Mouse (Mus musculus): ENCODE results near the gene Myo6. TPM values are rescaled to one million over a fixed set of nuclear protein-coding genes. Genes with fewer than 3 reads are reported as not detected.
"Not testable (repeated sequence)": the region's sequence is repeated elsewhere in the genome, so short reads cannot be mapped to it uniquely, and the experiment has no call there.

Gene Myo6
- polyA plus RNA-seq, 2 experiments = 1.8 to 2.3 TPM

GRCm38 (mm10) chr9:80313610-80314009 lies 148.8 kb downstream of the Myo6 start:
- DNase-seq (ENCODE audit: low read depth in 3 of 3, low spot score in 3 of 3) = no peak

GRCm38 (mm10) chr9:80315922-80316321 lies 151.1 kb downstream of the Myo6 start:
- WGBS (ENCODE audit: insufficient replicate concordance) = 70% methylated on average over 6 of the region's 6 CpGs

More at GRCm38 (mm10) chr9:80313610-80314009, 148.8 kb downstream of the Myo6 start:
- Histone ChIP-seq H3K27me3 (ENCODE audit: control insufficient read depth, insufficient read depth, low read length) (no peaks in the 10 kb centered on the region), H3K4me1 (replicated peaks; ENCODE audit: control insufficient read depth in 2 of 2, insufficient read depth in 2 of 2, low read length in 1 of 2) (no peaks in the 10 kb centered on the region), H3K4me2 (ENCODE audit: low read depth) (no peak overlapping the region), H3K9me3 (ENCODE audit: control insufficient read depth, low read length) (no peaks in the 10 kb centered on the region), H3K36me3 (replicated peaks; ENCODE audit: control insufficient read depth, insufficient read depth, low read depth) (no peaks in the 10 kb centered on the region), H3K27ac (no peak overlapping the region), H3K9ac (replicated peaks) (no peak overlapping the region), H3K4me3 (ENCODE audit: insufficient read depth in 1 of 2, low read depth in 2 of 2, low read length in 2 of 2) (no peak overlapping the region)
- 56% methylated on average over 5 of the region's 5 CpGs for WGBS (ENCODE audit: insufficient replicate concordance)
- no peak for ATAC-seq (ENCODE audit: insufficient read depth)
- TF ChIP-seq EP300 (IDR thresholded peaks at IDR 0.05; ENCODE audit: low read depth) = no peak
- no peak for TF ChIP-seq CTCF (IDR thresholded peaks at IDR 0.05; ENCODE audit: low read depth)

GRCm38 (mm10) chr9:80318027-80318426 lies 153.2 kb downstream of the Myo6 start:
- DNase-seq (ENCODE audit: low read depth in 3 of 3, low spot score in 3 of 3) = no peak
- no peaks in the 10 kb centered on the region for H3K27me3 ChIP-seq (ENCODE audit: control insufficient read depth, insufficient read depth, low read length)
- no peak overlapping the region for H3K27ac ChIP-seq
- no peak overlapping the region for H3K9ac ChIP-seq (replicated peaks)
- TF ChIP-seq CTCF (IDR thresholded peaks at IDR 0.05; ENCODE audit: low read depth) = no peak
- no peak for TF ChIP-seq EP300 (IDR thresholded peaks at IDR 0.05; ENCODE audit: low read depth)
- H3K4me1 ChIP-seq (replicated peaks; ENCODE audit: control insufficient read depth in 2 of 2, insufficient read depth in 2 of 2, low read length in 1 of 2) = no peaks in the 10 kb centered on the region
- no peaks in the 10 kb centered on the region for H3K36me3 ChIP-seq (replicated peaks; ENCODE audit: control insufficient read depth, insufficient read depth, low read depth)
- H3K4me2 ChIP-seq (ENCODE audit: low read depth) = no peak overlapping the region
- H3K4me3 ChIP-seq (ENCODE audit: insufficient read depth in 1 of 2, low read depth in 2 of 2, low read length in 2 of 2) = no peak overlapping the region
- no peaks in the 10 kb centered on the region for H3K9me3 ChIP-seq (ENCODE audit: control insufficient read depth, low read length)
- WGBS (ENCODE audit: insufficient replicate concordance) = 23% methylated on average over 6 of the region's 6 CpGs
- ATAC-seq (ENCODE audit: insufficient read depth) = no peak

More at GRCm38 (mm10) chr9:80315922-80316321, 151.1 kb downstream of the Myo6 start:
- no peak overlapping the region for H3K4me2 ChIP-seq (ENCODE audit: low read depth)
- H3K9me3 ChIP-seq (ENCODE audit: control insufficient read depth, low read length) = no peaks in the 10 kb centered on the region
- H3K27ac ChIP-seq = no peak overlapping the region
- no peaks in the 10 kb centered on the region for H3K36me3 ChIP-seq (replicated peaks; ENCODE audit: control insufficient read depth, insufficient read depth, low read depth)
- H3K4me3 ChIP-seq (ENCODE audit: insufficient read depth in 1 of 2, low read depth in 2 of 2, low read length in 2 of 2) = no peak overlapping the region
- no peaks in the 10 kb centered on the region for H3K27me3 ChIP-seq (ENCODE audit: control insufficient read depth, insufficient read depth, low read length)
- DNase-seq (ENCODE audit: low read depth in 3 of 3, low spot score in 3 of 3) = no peak
- ATAC-seq (ENCODE audit: insufficient read depth) = no peak
- TF ChIP-seq CTCF (IDR thresholded peaks at IDR 0.05; ENCODE audit: low read depth) (no peak), EP300 (IDR thresholded peaks at IDR 0.05; ENCODE audit: low read depth) (no peak)
- no peaks in the 10 kb centered on the region for H3K4me1 ChIP-seq (replicated peaks; ENCODE audit: control insufficient read depth in 2 of 2, insufficient read depth in 2 of 2, low read length in 1 of 2)
- no peak overlapping the region for H3K9ac ChIP-seq (replicated peaks)

- not testable (repeated sequence) for ATAC-seq (ENCODE audit: insufficient read depth); DNase-seq (ENCODE audit: low read depth in 3 of 3, low spot score in 3 of 3); H3K27me3 ChIP-seq (ENCODE audit: control insufficient read depth, insufficient read depth, low read length); H3K9ac ChIP-seq (replicated peaks); H3K4me3 ChIP-seq (ENCODE audit: insufficient read depth in 1 of 2, low read depth in 2 of 2, low read length in 2 of 2); H3K4me2 ChIP-seq (ENCODE audit: low read depth); H3K27ac ChIP-seq; H3K9me3 ChIP-seq (ENCODE audit: control insufficient read depth, low read length); H3K36me3 ChIP-seq (replicated peaks; ENCODE audit: control insufficient read depth, insufficient read depth, low read depth); H3K4me1 ChIP-seq (replicated peaks; ENCODE audit: control insufficient read depth in 2 of 2, insufficient read depth in 2 of 2, low read length in 1 of 2)
- WGBS (ENCODE audit: insufficient replicate concordance) = 71% methylated on average over 2 of the region's 2 CpGs
These were observed 156.4 kb downstream of the Myo6 start for GRCm38 (mm10) chr9:80321051-80321887.

- WGBS (ENCODE audit: insufficient replicate concordance) = 19% methylated on average over 14 of the region's 14 CpGs
- DNase-seq (ENCODE audit: low read depth in 3 of 3, low spot score in 3 of 3) = peak in 2 of 3 experiments; percentile 3 to 4
- Histone ChIP-seq H3K9ac (replicated peaks) (no peak overlapping the region), H3K27ac (no peak overlapping the region), H3K36me3 (replicated peaks; ENCODE audit: control insufficient read depth, insufficient read depth, low read depth) (no peaks in the 10 kb centered on the region), H3K27me3 (ENCODE audit: control insufficient read depth, insufficient read depth, low read length) (no peaks in the 10 kb centered on the region), H3K4me1 (replicated peaks; ENCODE audit: control insufficient read depth in 2 of 2, insufficient read depth in 2 of 2, low read length in 1 of 2) (peaks cover 0 to 2% of the 10 kb centered on the region in 2 experiments; a peak in 2 of 4 replicates), H3K4me2 (ENCODE audit: low read depth) (peak overlapping the region; percentile 36; the same call in 1 of the 2 replicates), H3K4me3 (ENCODE audit: insufficient read depth in 1 of 2, low read depth in 2 of 2, low read length in 2 of 2) (no peak overlapping the region), H3K9me3 (ENCODE audit: control insufficient read depth, low read length) (no peaks in the 10 kb centered on the region)
- TF ChIP-seq EP300 (IDR thresholded peaks at IDR 0.05; ENCODE audit: low read depth) = no peak
- TF ChIP-seq CTCF (IDR thresholded peaks at IDR 0.05; ENCODE audit: low read depth) = peak; percentile 37
- no peak for ATAC-seq (ENCODE audit: insufficient read depth)
These were observed 167.3 kb downstream of the Myo6 start for GRCm38 (mm10) chr9:80332153-80332552.

All from liver, embryonic 14.5 days (tissue).